Mouse (Mus musculus) frontal cortex, postnatal 10 days (tissue): Measurements from ENCODE around the gene Steap4.
"Not testable (repeated sequence)": the region's sequence is repeated elsewhere in the genome, so short reads cannot be mapped to it uniquely, and the experiment has no call there.

Experiments used
- DNase-seq, 2 experiments: peaks; one replicate each; pipeline ENCODE4 v3.0.0; 2022; ENCODE audit warnings: low spot score in 2 of 2, mixed read lengths in 1 of 2

Steap4 gene

GRCm38 (mm10) chr5:7988415-7988814, 28.2 kb downstream of the Steap4 start:
- DNase-seq, result no peak

GRCm38 (mm10) chr5:7991631-7992030, 31.4 kb downstream of the Steap4 start:
- DNase-seq, result not testable (repeated sequence)

GRCm38 (mm10) chr5:7993766-7994165, 33.5 kb downstream of the Steap4 start:
- no peak for DNase-seq

GRCm38 (mm10) chr5:7995288-7995897, 35.1 kb downstream of the Steap4 start:
- no peak for DNase-seq

DNA sequence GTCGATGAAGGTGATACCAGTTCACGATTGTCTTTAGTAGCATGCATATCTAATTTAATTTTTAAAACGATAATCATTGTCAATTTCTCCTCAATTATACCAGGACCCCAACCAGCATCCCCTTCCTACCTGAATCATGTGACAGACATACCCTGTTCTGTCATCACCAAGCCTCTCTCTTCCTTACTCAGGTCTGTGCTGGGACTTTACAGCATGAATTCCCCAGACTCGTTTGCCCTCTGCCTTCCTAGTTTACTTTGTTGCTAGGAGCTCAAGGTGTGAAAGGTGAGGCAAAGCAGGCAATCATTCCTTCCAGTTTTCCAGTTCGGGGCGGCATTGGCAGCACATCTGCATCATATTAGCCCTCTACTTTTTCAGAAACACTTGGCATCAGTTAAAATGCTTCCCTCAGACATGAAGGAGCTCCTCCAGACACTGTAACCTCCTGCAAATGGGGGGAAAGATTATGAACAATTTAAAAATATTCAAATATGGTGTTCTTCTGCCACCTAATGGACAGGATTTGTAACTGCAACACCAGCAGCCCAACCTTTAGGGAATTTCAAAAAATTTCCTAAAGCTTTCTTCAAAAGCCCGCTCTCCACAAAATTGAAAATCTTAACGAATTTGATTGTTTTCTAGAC, 36.3 kb downstream of the Steap4 start:
- DNase-seq, result peak in 1 of 2 experiments; percentile 7

- DNase-seq, result no peak
Observed at GRCm38 (mm10) chr5:7997086-7997485, 36.8 kb downstream of the Steap4 start.

DNA sequence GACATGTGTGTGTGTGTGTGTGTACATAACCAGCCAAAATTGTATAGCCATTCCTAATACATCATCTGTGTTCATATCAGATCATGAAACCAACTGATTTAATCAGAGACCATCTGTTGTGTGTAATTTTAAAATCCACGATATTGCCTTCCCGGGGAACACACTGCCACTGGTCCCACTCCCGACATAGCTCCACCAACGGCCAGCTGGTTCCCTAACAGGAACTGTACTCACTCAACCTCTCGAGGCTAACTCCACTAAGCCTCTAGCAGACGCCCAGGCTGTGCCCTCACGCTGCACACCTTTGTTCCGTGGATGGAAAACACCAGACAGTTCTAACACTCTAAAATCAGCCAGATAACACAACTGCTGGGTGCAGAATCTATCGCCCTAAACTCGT, 40.2 kb downstream of the Steap4 start:
- peak; percentile 12 to 16 for DNase-seq

- DNase-seq, result no peak
Observed at GRCm38 (mm10) chr5:8002827-8003226, 42.6 kb downstream of the Steap4 start.

- no peak for DNase-seq
Observed at GRCm38 (mm10) chr5:8013276-8013675, 53.0 kb downstream of the Steap4 start.
